Mouse (Mus musculus): ENCODE measurements around the gene Ctnnbip1. TPM values are rescaled to one million over a fixed set of nuclear protein-coding genes. Genes with fewer than 3 reads are reported as not detected.

The Ctnnbip1 gene
- polyA plus RNA-seq, 2 experiments from 2014 or later: 0.35 to 0.39 TPM

Other genes with a start within 250 kb of the Ctnnbip1 start
- 10 to 100 TPM; 11.9 to 15.0 TPM for gene Kif1b, start 210.5 kb upstream of the Ctnnbip1 start, polyA plus RNA-seq (2017; shearing (Covaris generic))
- gene Ube4b, start 91.5 kb upstream of the Ctnnbip1 start, polyA plus RNA-seq (2017; shearing (Covaris generic)): 10 to 100 TPM; 18.9 to 19.2 TPM
- not detected for gene Rbp7, start 63.3 kb upstream of the Ctnnbip1 start, polyA plus RNA-seq (2017; shearing (Covaris generic))
- under 1 TPM in 1 of 2 experiments, not detected in 1; 0.73 TPM for gene Tmem274, start 40.9 kb upstream of the Ctnnbip1 start, polyA plus RNA-seq (2017; shearing (Covaris generic))
- 1 to 10 TPM; 7.3 to 8.2 TPM for gene Nmnat1, start 33.0 kb upstream of the Ctnnbip1 start, polyA plus RNA-seq (2017; shearing (Covaris generic))
- 10 to 100 TPM; 29.0 to 43.3 TPM for gene Lzic, start 33.0 kb upstream of the Ctnnbip1 start, polyA plus RNA-seq (2017; shearing (Covaris generic))
- gene Clstn1, start 68.2 kb downstream of the Ctnnbip1 start, polyA plus RNA-seq (2017; shearing (Covaris generic)): 1 to 10 TPM; 4.4 to 5.4 TPM
- gene Pik3cd, start 184.3 kb downstream of the Ctnnbip1 start, polyA plus RNA-seq (2017; shearing (Covaris generic)): 100 to 1,000 TPM; 102 to 179 TPM
- 1 to 10 TPM; 4.6 to 7.8 TPM for gene Tmem201, start 219.8 kb downstream of the Ctnnbip1 start, polyA plus RNA-seq (2017; shearing (Covaris generic))